Mouse (Mus musculus) bone marrow, adult 2 months (tissue): ENCODE measurements around the gene Egfr.

ENCODE experiments used
- CTCF ChIP-seq: fragments of 200-500 bp; IDR thresholded peaks from 2 replicates; pipeline ENCODE4 v1.5.1; 2011; ENCODE audit warnings: low read length, control low read depth; ENCODE audit not compliant: control insufficient read depth, insufficient read depth
- POLR2A ChIP-seq: fragments of 200-500 bp; IDR thresholded peaks from 2 replicates; pipeline ENCODE4 v1.6.1; 2011; ENCODE audit warnings: low read depth, mild to moderate bottlenecking, control low read depth, low read length, borderline replicate concordance; ENCODE audit not compliant: control insufficient read depth

- TF ChIP-seq POLR2A (no peak), CTCF (no peak)
Observed at GRCm38 (mm10) chr11:16821668-16822254, 69.8 kb downstream of the Egfr start.
